Mouse (Mus musculus) heart, embryonic 12.5 days (tissue): ENCODE measurements around the gene Bak1. TPM values are rescaled to one million over a fixed set of nuclear protein-coding genes. Genes with fewer than 3 reads are reported as not detected.

ENCODE experiments used
- ATAC-seq: fragments of 200-750 bp; cut with Nextera tagmentation; 2 replicates; pipeline ENCODE4 v1.8.0; 2017; ENCODE audit warnings: moderate TSS enrichment, moderate library complexity; ENCODE audit not compliant: insufficient number of reproducible peaks, low FRiP score
- H3K27ac ChIP-seq: fragments of 300-500 bp; sonication (generic); 2 replicates; pipeline ENCODE4 v1.5.1; 2016; ENCODE audit warnings: mild to moderate bottlenecking, moderate library complexity; ENCODE audit not compliant: poor library complexity, severe bottlenecking
- H3K27me3 ChIP-seq: fragments of 300-500 bp; sonication (generic); replicated peaks from 2 replicates; pipeline ENCODE4 v1.6.1; 2016; ENCODE audit warnings: mild to moderate bottlenecking, moderate library complexity
- H3K36me3 ChIP-seq: fragments of 300-500 bp; sonication (generic); 2 replicates; pipeline ENCODE4 v1.6.1; 2016; ENCODE audit warnings: mild to moderate bottlenecking, moderate library complexity
- H3K4me1 ChIP-seq: fragments of 300-500 bp; sonication (generic); replicated peaks from 2 replicates; pipeline ENCODE4 v1.6.1; 2016; ENCODE audit warnings: mild to moderate bottlenecking
- H3K4me2 ChIP-seq: fragments of 300-500 bp; sonication (generic); 2 replicates; pipeline ENCODE4 v1.6.1; 2016; ENCODE audit warnings: mild to moderate bottlenecking, moderate library complexity
- H3K4me3 ChIP-seq: fragments of 300-500 bp; sonication (generic); 2 replicates; pipeline ENCODE4 v1.5.1; 2016; ENCODE audit warnings: mild to moderate bottlenecking
- H3K9ac ChIP-seq: fragments of 300-500 bp; sonication (generic); 2 replicates; pipeline ENCODE4 v1.6.1; 2016; ENCODE audit warnings: mild to moderate bottlenecking, moderate library complexity
- H3K9me3 ChIP-seq: fragments of 300-500 bp; sonication (generic); replicated peaks from 2 replicates; pipeline ENCODE4 v1.6.1; 2016; ENCODE audit warnings: mild to moderate bottlenecking, moderate library complexity
- WGBS: fragments of 180-500 bp; shearing (Covaris S2); methylation state at CpG from one replicate; pipeline ENCODE4 v1.1.7; 2016; 5-methylcytosine and 5-hydroxymethylcytosine counted together
- polyA plus RNA-seq: library from polyadenylated mRNA; unstranded; fragments of >200 nt; fragmentation: Nextera tagmentation; extraction: Ambion mirVana; gene quantifications from 2 replicates; pipeline ENCODE4 v1.2.1, GENCODE M21; 2016

Bak1 gene
- polyA plus RNA-seq, 1 experiment from 2014 or later = 5.8 TPM

DNA sequence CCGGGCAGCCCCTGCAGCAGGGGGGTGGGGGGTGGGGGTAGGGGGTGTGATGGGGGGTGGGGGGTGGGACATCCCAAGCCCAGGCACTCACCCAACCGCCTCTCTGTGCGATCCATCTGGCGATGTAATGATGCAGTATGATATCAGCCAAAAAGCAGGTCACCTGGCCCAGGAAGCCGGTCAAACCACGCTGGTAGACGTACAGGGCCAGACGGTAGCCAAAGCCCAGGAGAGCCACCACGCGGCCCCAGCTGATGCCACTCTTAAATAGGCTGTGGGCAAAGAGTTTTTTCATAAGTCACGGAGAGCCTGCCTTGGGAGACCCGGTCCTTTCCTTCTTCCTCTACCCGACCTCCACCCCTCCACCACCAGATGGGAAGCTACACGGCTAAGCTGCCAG is 7.7 kb downstream of the Bak1 start:
- H3K36me3 ChIP-seq = peaks cover 66% of the 10 kb centered on the region
- H3K27me3 ChIP-seq = no peaks in the 10 kb centered on the region
- H3K4me3 ChIP-seq = no peak overlapping the region
- whole genome bisulfite sequencing = 89% methylated on average over 14 of the region's 14 CpGs
- no peak for ATAC-seq
- no peak overlapping the region for H3K4me2 ChIP-seq
- peaks cover 17% of the 10 kb centered on the region for H3K4me1 ChIP-seq
- no peak overlapping the region for H3K9ac ChIP-seq
- H3K27ac ChIP-seq = no peak overlapping the region
- no peaks in the 10 kb centered on the region for H3K9me3 ChIP-seq

DNA sequence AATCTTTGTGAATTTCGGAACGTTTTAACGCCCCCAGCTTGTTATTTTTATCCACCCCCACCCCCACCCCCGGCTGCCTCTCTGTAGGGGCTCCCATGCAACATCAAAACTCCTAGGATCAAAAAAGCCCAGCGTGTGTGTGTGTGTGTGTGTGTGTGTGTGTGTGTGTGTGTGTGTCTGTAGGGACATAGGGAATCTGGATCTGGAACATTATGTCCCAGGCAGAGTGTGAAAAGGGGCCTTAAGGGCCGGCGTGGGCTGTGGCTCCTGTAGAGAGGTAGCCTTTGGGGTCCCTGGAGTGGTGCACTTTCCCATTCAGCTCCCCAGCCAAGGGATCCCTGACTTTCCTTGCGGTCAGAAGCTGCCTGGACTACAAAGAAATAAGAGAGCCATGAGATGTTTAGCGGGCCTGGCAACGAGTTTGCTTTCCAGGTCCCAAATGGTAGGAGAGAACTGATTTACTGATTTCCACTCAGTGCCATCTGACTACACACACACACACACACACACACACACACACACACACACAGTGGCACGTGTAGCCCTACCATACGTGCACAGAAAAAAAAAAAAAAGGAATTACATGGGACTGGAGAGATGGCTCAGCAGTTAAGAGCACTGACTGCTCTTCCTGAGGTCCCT is 10.1 kb downstream of the Bak1 start:
- H3K4me1 ChIP-seq = peaks cover 17% of the 10 kb centered on the region
- peaks cover 43% of the 10 kb centered on the region for H3K36me3 ChIP-seq
- H3K4me2 ChIP-seq = peak overlapping the region; percentile 74
- ATAC-seq = no peak
- H3K9ac ChIP-seq = peak overlapping the region; percentile 72
- H3K4me3 ChIP-seq = peak overlapping the region; percentile 58
- peak overlapping the region; percentile 61 for H3K27ac ChIP-seq
- H3K9me3 ChIP-seq = no peaks in the 10 kb centered on the region
- WGBS = 31% methylated on average over 12 of the region's 12 CpGs
- H3K27me3 ChIP-seq = no peaks in the 10 kb centered on the region

DNA sequence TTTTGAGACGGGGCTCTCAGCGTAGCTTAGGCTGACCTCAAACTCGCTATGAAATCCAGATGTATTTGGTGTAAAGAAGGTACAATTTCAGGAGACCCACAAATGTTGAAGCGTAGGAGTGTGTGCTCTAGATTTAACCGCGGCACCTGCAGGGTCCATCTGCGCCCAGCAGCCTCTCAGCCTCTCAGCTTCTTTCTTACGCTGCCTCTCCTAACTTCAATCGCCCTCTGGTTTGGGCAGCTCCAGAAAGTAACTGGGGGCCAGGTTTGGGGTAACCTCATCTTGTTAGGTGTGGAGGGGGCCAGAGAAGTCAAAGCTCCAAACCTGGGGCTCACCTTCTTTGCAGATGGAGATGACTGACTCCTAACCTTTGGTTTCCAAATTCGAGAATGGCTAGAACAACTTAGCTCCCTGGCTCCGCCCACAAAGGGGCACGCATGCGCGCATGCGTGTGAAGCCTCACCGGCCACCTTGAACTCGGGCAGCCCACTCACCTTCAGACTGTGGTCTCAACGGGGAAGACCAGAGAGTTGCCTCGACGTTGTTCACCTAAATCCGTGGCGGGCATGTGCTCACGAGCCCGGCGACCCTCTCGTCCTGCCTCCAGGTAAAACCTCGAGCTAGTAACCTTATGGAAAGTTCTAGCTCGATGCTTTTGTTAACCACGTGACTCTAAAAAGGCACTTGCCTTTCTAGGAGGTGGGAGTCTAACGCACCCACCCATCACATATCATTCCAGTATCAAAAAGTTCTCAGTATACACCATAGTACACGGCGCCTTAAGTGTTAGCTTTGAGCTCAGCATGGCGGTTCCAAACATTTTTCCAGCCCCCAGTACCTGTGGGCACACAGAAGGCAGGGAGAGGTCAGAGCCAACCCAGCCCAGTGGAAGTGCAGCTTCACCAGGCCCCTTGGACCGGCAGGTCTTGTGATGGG is 11.0 kb downstream of the Bak1 start:
- peak; percentile 78 for ATAC-seq
- 9% methylated on average over 34 of the region's 34 CpGs for WGBS
- H3K9me3 ChIP-seq = no peaks in the 10 kb centered on the region

DNA sequence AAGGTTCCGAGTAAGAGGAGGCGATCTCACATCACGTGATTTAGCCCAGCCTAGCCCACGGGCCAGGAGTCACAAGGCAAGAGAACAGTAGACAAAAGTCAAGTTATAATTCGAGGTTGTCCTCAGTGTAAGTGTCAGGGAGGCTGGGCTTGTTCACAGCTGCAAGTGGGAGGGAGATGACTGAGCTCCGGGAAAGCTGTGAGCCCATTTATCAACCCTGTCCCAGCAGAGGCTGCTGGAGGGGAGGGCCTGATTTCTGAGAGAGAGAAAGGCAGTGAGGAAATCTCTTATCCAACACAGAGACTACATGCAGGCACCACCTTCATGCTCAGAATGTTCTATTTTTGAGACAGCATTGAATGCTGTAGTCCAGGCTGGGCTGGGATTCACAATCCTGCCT is 15.9 kb downstream of the Bak1 start:
- Histone ChIP-seq H3K27ac (no peak overlapping the region), H3K36me3 (no peaks in the 10 kb centered on the region), H3K9me3 (no peaks in the 10 kb centered on the region), H3K4me3 (no peak overlapping the region), H3K27me3 (no peaks in the 10 kb centered on the region), H3K4me2 (no peak overlapping the region), H3K4me1 (peaks cover 5% of the 10 kb centered on the region; the same call in 1 of the 2 replicates), H3K9ac (no peak overlapping the region)
- no peak for ATAC-seq
- 41% methylated on average over 6 of the region's 6 CpGs for WGBS

More for the DNA sequence above, 11.0 kb downstream of the Bak1 start:
- Histone ChIP-seq H3K4me2 (peak overlapping the region; percentile 74), H3K36me3 (peaks cover 34% of the 10 kb centered on the region), H3K27ac (peak overlapping the region; percentile 61), H3K9ac (peak overlapping the region; percentile 72), H3K4me1 (peaks cover 12% of the 10 kb centered on the region), H3K4me3 (peak overlapping the region; percentile 58), H3K27me3 (no peaks in the 10 kb centered on the region)

DNA sequence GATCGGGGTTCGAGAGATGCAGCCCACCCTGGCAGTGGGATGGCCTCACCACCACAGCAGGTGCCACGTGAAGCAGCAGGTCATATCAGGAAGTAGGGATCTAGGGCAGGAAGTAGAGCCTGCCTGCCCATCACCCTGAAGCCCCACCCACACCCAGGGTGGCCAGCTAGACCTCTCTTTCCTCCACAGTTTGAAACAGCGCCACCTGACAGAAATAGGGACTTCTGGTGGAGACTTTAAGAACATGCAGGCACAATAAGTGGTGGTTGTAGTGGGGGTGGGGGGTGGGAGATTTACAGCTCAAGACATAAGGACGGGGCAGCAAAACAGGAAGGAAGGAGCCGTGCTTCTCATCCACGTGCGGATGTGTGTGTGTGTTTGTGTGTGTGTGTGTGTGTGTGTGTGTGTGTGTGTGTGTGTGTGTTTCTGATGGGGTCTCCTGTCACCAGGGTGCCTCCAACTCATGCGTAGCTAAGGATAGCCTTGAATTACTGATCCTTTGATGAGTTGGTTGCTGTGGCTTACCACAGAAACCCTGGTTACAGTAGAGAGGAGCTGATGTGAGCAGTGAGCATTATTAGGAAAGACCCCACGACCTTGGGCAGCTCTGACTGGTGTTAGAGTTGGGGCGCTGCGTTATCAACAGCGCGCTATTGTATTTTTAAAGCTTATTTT is 16.7 kb downstream of the Bak1 start:
- no peaks in the 10 kb centered on the region for H3K36me3 ChIP-seq
- no peaks in the 10 kb centered on the region for H3K27me3 ChIP-seq
- H3K27ac ChIP-seq = no peak overlapping the region
- H3K4me1 ChIP-seq = peaks cover 5% of the 10 kb centered on the region; the same call in 1 of the 2 replicates
- H3K9ac ChIP-seq = no peak overlapping the region
- no peak for ATAC-seq
- H3K4me2 ChIP-seq = no peak overlapping the region
- 53% methylated on average over 14 of the region's 14 CpGs for WGBS
- H3K9me3 ChIP-seq = no peaks in the 10 kb centered on the region
- no peak overlapping the region for H3K4me3 ChIP-seq

DNA sequence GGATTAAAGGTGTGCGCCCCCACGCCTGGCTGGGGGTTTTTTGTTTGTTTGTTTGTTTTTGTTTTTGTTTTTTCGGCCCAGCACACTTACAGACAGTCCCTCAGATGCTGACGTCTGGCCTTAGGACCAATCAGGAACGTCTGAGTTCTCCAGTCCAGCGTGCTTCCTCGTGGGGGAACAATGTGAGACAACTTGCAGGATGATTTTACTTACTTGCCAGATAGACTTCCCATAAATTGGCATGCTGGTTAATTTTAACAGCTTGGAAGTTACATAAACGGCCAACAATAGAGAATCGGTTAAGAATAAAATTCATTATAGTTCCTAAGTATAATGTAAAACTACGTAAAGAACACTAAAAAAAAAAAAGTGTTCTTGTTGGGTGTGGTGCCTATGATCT is 17.6 kb downstream of the Bak1 start:
- Histone ChIP-seq H3K36me3 (no peaks in the 10 kb centered on the region), H3K4me3 (no peak overlapping the region), H3K4me1 (peaks cover 5% of the 10 kb centered on the region; the same call in 1 of the 2 replicates), H3K9ac (no peak overlapping the region), H3K27ac (no peak overlapping the region), H3K4me2 (no peak overlapping the region), H3K9me3 (no peaks in the 10 kb centered on the region), H3K27me3 (no peaks in the 10 kb centered on the region)
- no peak for ATAC-seq
- 84% methylated on average over 10 of the region's 10 CpGs for WGBS

- no peak overlapping the region for H3K4me3 ChIP-seq
- no peaks in the 10 kb centered on the region for H3K9me3 ChIP-seq
- no peak overlapping the region for H3K4me2 ChIP-seq
- H3K27me3 ChIP-seq = peaks cover 11% of the 10 kb centered on the region; the same call in 1 of the 2 replicates
- H3K4me1 ChIP-seq = peaks cover 8% of the 10 kb centered on the region; the same call in 1 of the 2 replicates
- no peak overlapping the region for H3K9ac ChIP-seq
- no peak for ATAC-seq
- H3K36me3 ChIP-seq = no peaks in the 10 kb centered on the region
- no peak overlapping the region for H3K27ac ChIP-seq
- WGBS = 82% methylated on average over 2 of the region's 2 CpGs
Measured at GRCm38 (mm10) chr17:27008277-27008676, 20.5 kb downstream of the Bak1 start.

GRCm38 (mm10) chr17:27005644-27006043 is 23.2 kb downstream of the Bak1 start:
- no peak for ATAC-seq
- Histone ChIP-seq H3K4me3 (no peak overlapping the region), H3K27ac (no peak overlapping the region), H3K36me3 (no peaks in the 10 kb centered on the region), H3K4me1 (0 out of 2 replicates have a peak, but pooled peaks cover 3% of the 10 kb centered on the region), H3K4me2 (0 out of 2 replicates have a peak overlapping the region, but pooled peaks have one; percentile 4), H3K9ac (no peak overlapping the region), H3K27me3 (peaks cover 11% of the 10 kb centered on the region; the same call in 1 of the 2 replicates), H3K9me3 (no peaks in the 10 kb centered on the region)
- WGBS = 45% methylated on average over 11 of the region's 11 CpGs

DNA sequence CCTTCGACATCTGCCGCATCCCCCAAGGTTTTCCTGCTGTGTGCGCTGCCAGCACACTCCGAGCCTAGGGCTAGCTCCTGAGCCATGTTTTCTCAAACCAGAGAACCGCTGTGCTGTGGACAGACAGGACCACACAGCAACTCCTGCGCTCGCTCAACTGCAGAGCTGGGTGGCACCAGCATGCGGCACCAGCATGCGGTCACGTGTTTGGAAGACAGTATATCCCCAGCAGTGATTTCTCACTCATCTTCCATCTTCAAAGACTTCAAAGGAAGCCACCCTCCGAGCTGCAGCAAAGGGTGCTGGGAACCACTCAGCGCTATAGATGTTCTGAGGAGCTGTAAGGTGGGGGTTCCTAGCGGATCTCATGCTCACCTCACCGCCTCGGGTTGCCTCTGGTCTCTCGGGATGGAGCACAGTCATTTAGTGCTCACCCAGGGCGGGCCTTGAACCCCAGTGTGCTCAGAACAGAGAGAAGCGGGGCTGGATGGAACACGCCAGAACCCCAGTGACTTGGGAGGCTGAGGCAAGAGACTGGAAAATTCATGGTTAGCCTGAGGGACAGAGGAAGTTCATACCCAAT is 23.8 kb downstream of the Bak1 start:
- H3K36me3 ChIP-seq = no peaks in the 10 kb centered on the region
- peaks cover 8% of the 10 kb centered on the region; the same call in 1 of the 2 replicates for H3K4me1 ChIP-seq
- H3K27ac ChIP-seq = no peak overlapping the region
- H3K4me2 ChIP-seq = peak overlapping the region; percentile 23; the same call in 1 of the 2 replicates
- no peaks in the 10 kb centered on the region for H3K9me3 ChIP-seq
- no peak overlapping the region for H3K4me3 ChIP-seq
- WGBS = 25% methylated on average over 19 of the region's 19 CpGs
- H3K9ac ChIP-seq = no peak overlapping the region
- peaks cover 11% of the 10 kb centered on the region; the same call in 1 of the 2 replicates for H3K27me3 ChIP-seq
- no peak for ATAC-seq

- 29% methylated on average over 9 of the region's 9 CpGs for WGBS
- no peak for ATAC-seq
- no peaks in the 10 kb centered on the region for H3K9me3 ChIP-seq
- H3K4me3 ChIP-seq = no peak overlapping the region
- no peak overlapping the region for H3K9ac ChIP-seq
- H3K4me2 ChIP-seq = 0 out of 2 replicates have a peak overlapping the region, but pooled peaks have one; percentile 23
- H3K36me3 ChIP-seq = no peaks in the 10 kb centered on the region
- peaks cover 11% of the 10 kb centered on the region; the same call in 1 of the 2 replicates for H3K27me3 ChIP-seq
- H3K4me1 ChIP-seq = peaks cover 11% of the 10 kb centered on the region; the same call in 1 of the 2 replicates
- H3K27ac ChIP-seq = no peak overlapping the region
Measured at GRCm38 (mm10) chr17:27004431-27004830, 24.4 kb downstream of the Bak1 start.
